In the genomic region with DNA sequence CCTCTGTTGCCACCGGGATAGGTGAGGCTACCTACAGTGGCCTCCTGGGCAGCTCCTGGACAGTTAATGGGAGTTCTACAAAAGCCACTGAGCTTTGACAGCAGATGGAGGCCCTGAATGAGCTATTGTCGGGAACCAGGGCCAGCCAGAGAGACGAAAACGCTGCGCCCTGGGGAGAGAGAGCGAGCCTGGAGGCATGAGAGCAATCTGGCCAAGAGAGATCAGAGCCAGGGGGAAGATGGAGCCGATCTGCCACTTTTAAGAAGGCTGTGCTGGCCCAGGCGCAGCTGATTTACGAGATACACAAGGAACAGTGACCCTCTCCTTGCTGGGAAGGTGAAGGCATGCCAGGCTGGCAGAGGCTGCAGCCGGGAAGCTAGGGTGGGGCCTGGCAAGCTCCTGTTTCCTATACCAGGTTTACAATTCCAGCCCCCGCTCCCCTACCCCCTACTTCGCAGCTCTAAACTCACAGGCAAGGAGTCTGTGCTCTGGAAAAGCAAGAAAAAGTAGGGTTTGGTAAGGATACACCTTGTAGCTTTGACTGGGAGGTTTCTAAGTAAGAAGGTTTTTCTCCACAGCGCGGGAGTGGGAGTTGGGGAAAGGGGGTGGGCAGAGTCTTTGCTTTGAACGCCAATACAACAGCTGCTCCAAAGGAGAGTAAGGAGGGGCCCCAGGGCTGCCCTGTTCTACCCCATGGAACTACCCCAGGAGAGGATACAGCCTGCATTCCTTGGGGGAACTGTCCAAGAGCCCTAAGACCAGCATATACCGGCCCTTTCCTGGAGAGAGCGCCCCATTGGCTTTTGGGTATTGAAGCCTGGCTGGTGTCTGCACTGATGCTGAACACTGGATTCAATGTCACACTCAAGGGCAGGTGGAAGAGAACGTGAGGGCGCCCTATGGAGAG, we compare ENCODE assay signal across 10 mouse cellular contexts. TPM values are rescaled to one million over a fixed set of nuclear protein-coding genes. Genes with fewer than 3 reads are reported as not detected.
DNase-seq lines count a peak whose midpoint lies in the region; ATAC-seq and TF ChIP-seq lines count a peak whose summit lies in the region.
"Had no signal": no experiment of that assay in that cellular context is flagged by ENCODE, and none has a peak within 500 bp of the region (broad histone marks: within the 10 kb centered on the region; RNA-seq: fewer than 3 reads in every experiment).

No protein-coding gene starts in this region.

- H3K27me3 ChIP-seq in intestine, embryonic 16.5 days (replicated peaks; ENCODE audit: control insufficient read depth, insufficient read depth, low read length), result no peaks in the 10 kb centered on the region
- H3K27me3 ChIP-seq in intestine, postnatal 0 days (replicated peaks; ENCODE audit: control insufficient read depth, insufficient read depth, low read length), result no peaks in the 10 kb centered on the region
- H3K27me3 ChIP-seq in forebrain, embryonic 15.5 days, result no peaks in the 10 kb centered on the region
- H3K27me3 ChIP-seq in lung, postnatal 0 days (replicated peaks; ENCODE audit: insufficient read depth, low read length), result no peaks in the 10 kb centered on the region

- H3K27ac ChIP-seq in intestine, embryonic 16.5 days (ENCODE audit: low read length), result peak overlapping the region; percentile 44
- no peak overlapping the region; the same call in 1 of the 2 replicates for H3K27ac ChIP-seq in intestine, postnatal 0 days (ENCODE audit: low read depth, low read length)
- peak overlapping the region; percentile 79 for H3K27ac ChIP-seq in forebrain, embryonic 15.5 days (replicated peaks)
- H3K27ac ChIP-seq in lung, postnatal 0 days (ENCODE audit: low read length), result no peak overlapping the region; the same call in 1 of the 2 replicates

- TF ChIP-seq EP300 in lung, postnatal 0 days (IDR thresholded peaks at IDR 0.05), result no peak

- H3K9ac ChIP-seq in intestine, embryonic 16.5 days (ENCODE audit: low read depth, low read length), result no peak overlapping the region
- H3K9ac ChIP-seq in intestine, postnatal 0 days (ENCODE audit: low read depth, low read length), result no peak overlapping the region
- H3K9ac ChIP-seq in forebrain, embryonic 15.5 days (replicated peaks), result peak overlapping the region; percentile 13; the same call in 1 of the 2 replicates
- H3K9ac ChIP-seq in lung, postnatal 0 days (replicated peaks; ENCODE audit: low read depth), result no peak overlapping the region

- no peak for ATAC-seq in intestine, embryonic 16.5 days
- ATAC-seq in intestine, postnatal 0 days, result no peak
- no peak for ATAC-seq in forebrain, embryonic 15.5 days (replicated peaks)
- ATAC-seq in lung, postnatal 0 days, result 0 out of 2 replicates have a peak, but pooled peaks have one; percentile 27

- peaks cover 4% of the 10 kb centered on the region for H3K36me3 ChIP-seq in intestine, embryonic 16.5 days (ENCODE audit: control insufficient read depth, insufficient read depth, low read length)
- H3K36me3 ChIP-seq in intestine, postnatal 0 days (ENCODE audit: control insufficient read depth, insufficient read depth), result peaks cover 73% of the 10 kb centered on the region
- peaks cover 47% of the 10 kb centered on the region for H3K36me3 ChIP-seq in forebrain, embryonic 15.5 days
- peaks cover 22% of the 10 kb centered on the region for H3K36me3 ChIP-seq in lung, postnatal 0 days (ENCODE audit: insufficient read depth, low read length)

- no peak overlapping the region for H3K4me2 ChIP-seq in intestine, embryonic 16.5 days (ENCODE audit: low read depth, low read length)
- no peak overlapping the region for H3K4me2 ChIP-seq in intestine, postnatal 0 days (replicated peaks; ENCODE audit: low read depth)
- H3K4me2 ChIP-seq in forebrain, embryonic 15.5 days (replicated peaks), result no peak overlapping the region
- H3K4me2 ChIP-seq in lung, postnatal 0 days (replicated peaks; ENCODE audit: low read depth, low read length), result no peak overlapping the region

- WGBS in intestine, embryonic 16.5 days, result 76% methylated on average over 19 of the region's 19 CpGs
- WGBS in intestine, postnatal 0 days, result 81% methylated on average over 19 of the region's 19 CpGs
- 67% methylated on average over 19 of the region's 19 CpGs for WGBS in forebrain, embryonic 15.5 days
- WGBS in lung, postnatal 0 days, result 72% methylated on average over 19 of the region's 19 CpGs

- peak; percentile 72 for DNase-seq in cerebellum, adult 11 months
- DNase-seq in lung, postnatal 0 days (ENCODE audit: low spot score), result no peak
- no peak for DNase-seq in natural killer cell, adult 2 months (ENCODE audit: low spot score in 2 of 2)
- no peak for DNase-seq in adrenal gland, postnatal 36 days
- no peak for DNase-seq in spleen, postnatal 4 days (ENCODE audit: low spot score in 2 of 2)
- DNase-seq: gastrocnemius, postnatal 10 days; thymus, adult 2 months had no signal

- TF ChIP-seq CTCF in intestine, postnatal 0 days (IDR thresholded peaks at IDR 0.05; ENCODE audit: low read depth), result no peak
- no peak for TF ChIP-seq CTCF in lung, postnatal 0 days (IDR thresholded peaks at IDR 0.05)

- H3K4me1 ChIP-seq in intestine, embryonic 16.5 days (ENCODE audit: control insufficient read depth, insufficient read depth, low read length), result no peaks in the 10 kb centered on the region; the same call in 1 of the 2 replicates
- H3K4me1 ChIP-seq in intestine, postnatal 0 days (replicated peaks; ENCODE audit: control insufficient read depth, insufficient read depth, low read length), result no peaks in the 10 kb centered on the region
- peaks cover 24% of the 10 kb centered on the region for H3K4me1 ChIP-seq in forebrain, embryonic 15.5 days
- no peaks in the 10 kb centered on the region for H3K4me1 ChIP-seq in lung, postnatal 0 days (ENCODE audit: insufficient read depth, low read depth, low read length)

- no peaks in the 10 kb centered on the region for H3K9me3 ChIP-seq in intestine, embryonic 16.5 days (ENCODE audit: control insufficient read depth, low read length)
- no peaks in the 10 kb centered on the region for H3K9me3 ChIP-seq in intestine, postnatal 0 days (ENCODE audit: control insufficient read depth)
- H3K9me3 ChIP-seq in forebrain, embryonic 15.5 days, result no peaks in the 10 kb centered on the region
- H3K9me3 ChIP-seq in lung, postnatal 0 days (ENCODE audit: low read length), result no peaks in the 10 kb centered on the region

- H3K4me3 ChIP-seq in intestine, embryonic 16.5 days (ENCODE audit: low read length), result no peak overlapping the region
- no peak overlapping the region for H3K4me3 ChIP-seq in intestine, postnatal 0 days (ENCODE audit: low read depth, low read length)
- no peak overlapping the region for H3K4me3 ChIP-seq in forebrain, embryonic 15.5 days
- no peak overlapping the region for H3K4me3 ChIP-seq in lung, postnatal 0 days (ENCODE audit: low read depth, low read length)

RNA-seq across cellular contexts. Expression of a gene that starts 42.5 kb away (rescaled TPM):
- 175 and 183 TPM in 2 replicates for polyA plus RNA-seq in intestine, embryonic 16.5 days (2015; fragmentation: Nextera tagmentation; extraction: Ambion mirVana)
- polyA plus RNA-seq in intestine, postnatal 0 days (2015; fragmentation: Nextera tagmentation; extraction: Ambion mirVana), result 116 and 127 TPM in 2 replicates
- 221 and 224 TPM in 2 replicates for polyA plus RNA-seq in forebrain, embryonic 15.5 days (2015; fragmentation: Nextera tagmentation; extraction: Ambion mirVana)
- polyA plus RNA-seq in lung, postnatal 0 days (2015; fragmentation: Nextera tagmentation; extraction: Ambion mirVana), result 102 and 115 TPM in 2 replicates
- total RNA-seq in adrenal gland, postnatal 36 days (2021), result 10 to 100 TPM; 47.9 to 60.1 TPM

RNA-seq across cellular contexts. Expression of a gene that starts 42.7 kb away (rescaled TPM):
- 7.1 and 7.8 TPM in 2 replicates for polyA plus RNA-seq in intestine, embryonic 16.5 days (2015; fragmentation: Nextera tagmentation; extraction: Ambion mirVana)
- polyA plus RNA-seq in intestine, postnatal 0 days (2015; fragmentation: Nextera tagmentation; extraction: Ambion mirVana), result 5.1 TPM in 2 replicates
- 12.8 and 13.8 TPM in 2 replicates for polyA plus RNA-seq in forebrain, embryonic 15.5 days (2015; fragmentation: Nextera tagmentation; extraction: Ambion mirVana)
- 13.2 and 14.3 TPM in 2 replicates for polyA plus RNA-seq in lung, postnatal 0 days (2015; fragmentation: Nextera tagmentation; extraction: Ambion mirVana)
- total RNA-seq in adrenal gland, postnatal 36 days (2021), result 10 to 100 TPM; 16.5 to 18.8 TPM

RNA-seq across cellular contexts. Expression of a gene that starts 52.5 kb away (rescaled TPM):
- polyA plus RNA-seq in intestine, embryonic 16.5 days (2015; fragmentation: Nextera tagmentation; extraction: Ambion mirVana), result 31.0 and 32.5 TPM in 2 replicates
- polyA plus RNA-seq in intestine, postnatal 0 days (2015; fragmentation: Nextera tagmentation; extraction: Ambion mirVana), result 18.2 and 23.2 TPM in 2 replicates
- not detected in 2 replicates for polyA plus RNA-seq in forebrain, embryonic 15.5 days (2015; fragmentation: Nextera tagmentation; extraction: Ambion mirVana)
- polyA plus RNA-seq in lung, postnatal 0 days (2015; fragmentation: Nextera tagmentation; extraction: Ambion mirVana), result not detected in 2 replicates
- not detected for total RNA-seq in adrenal gland, postnatal 36 days (2021)
- total RNA-seq: gastrocnemius, postnatal 10 days had no signal

Comparison
In these comparisons a context has a peak if more than half of its experiments do, and no peak if none do; other contexts are left out.
1. H3K27ac ChIP-seq: peak in intestine, embryonic 16.5 days (single experiment) and forebrain, embryonic 15.5 days (single experiment); none in intestine, postnatal 0 days (single experiment) and lung, postnatal 0 days (single experiment).
2. RNA of a gene that starts 52.5 kb away (polyA plus RNA-seq): 31.0 to 32.5 TPM in intestine, embryonic 16.5 days and 18.2 to 23.2 TPM in intestine, postnatal 0 days; not detected in forebrain, embryonic 15.5 days and not detected in lung, postnatal 0 days; every median in the first group is over 10 times any median in the second.